Mouse (Mus musculus): Measurements from ENCODE around the gene Gjb5. TPM values are rescaled to one million over a fixed set of nuclear protein-coding genes. Genes with fewer than 3 reads are reported as not detected.
A peak's percentile ranks its signal among the peaks of the same experiment; 100 is the strongest.

Gjb5 gene
- polyA plus RNA-seq, 1 experiment from 2014 or later, result 0.51 TPM

DNA sequence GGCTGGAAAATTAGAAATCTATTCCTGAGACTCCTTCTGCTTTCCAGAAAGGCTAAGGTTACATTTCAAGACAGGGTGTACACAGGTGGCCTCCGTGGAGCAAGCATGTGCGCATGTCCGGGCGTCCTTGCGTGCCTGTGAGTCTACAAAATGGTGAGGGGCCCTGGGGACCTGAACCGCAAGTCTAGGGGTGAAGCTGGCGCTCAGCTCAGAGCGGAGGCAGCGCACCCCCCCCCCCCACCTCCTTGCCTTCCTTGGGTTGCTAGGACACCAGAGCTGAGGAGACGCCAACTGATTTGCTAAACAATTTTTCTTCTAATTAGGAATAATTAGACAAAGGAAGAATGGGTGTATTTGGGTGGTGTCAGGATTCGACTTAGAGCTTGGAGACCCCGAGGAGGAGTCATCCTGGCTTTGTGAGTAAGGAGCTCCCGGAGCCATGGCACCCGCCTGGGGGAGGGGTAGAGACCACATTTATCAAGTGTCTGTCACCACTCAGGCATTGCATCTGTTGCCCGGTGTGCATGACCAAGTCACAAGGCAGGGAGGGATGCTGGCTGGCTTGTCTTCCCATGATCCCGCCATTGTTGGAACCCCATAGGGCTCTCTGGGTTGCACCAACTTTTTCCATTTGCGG lies 17.7 kb upstream of the Gjb5 start:
- no peaks in the 10 kb centered on the region for H3K27me3 ChIP-seq (ENCODE audit: insufficient read depth, low read length)
- no peak overlapping the region for H3K27ac ChIP-seq (ENCODE audit: low read depth)
- WGBS, result 79% methylated on average over 17 of the region's 17 CpGs
- H3K9ac ChIP-seq, result no peak overlapping the region
- DNase-seq, result no peak
- no peaks in the 10 kb centered on the region for H3K9me3 ChIP-seq (ENCODE audit: low read depth, low read length)
- ATAC-seq (ENCODE audit: insufficient read depth), result no peak
- 0 out of 2 replicates have a peak, but pooled peaks cover 2% of the 10 kb centered on the region for H3K4me1 ChIP-seq (ENCODE audit: insufficient read depth)
- H3K4me3 ChIP-seq (ENCODE audit: low read depth, low read length), result no peak overlapping the region
- no peaks in the 10 kb centered on the region for H3K36me3 ChIP-seq (ENCODE audit: insufficient read depth)
- TF ChIP-seq CTCF (IDR thresholded peaks at IDR 0.05; ENCODE audit: low read depth), result no peak
- no peak overlapping the region for H3K4me2 ChIP-seq

DNA sequence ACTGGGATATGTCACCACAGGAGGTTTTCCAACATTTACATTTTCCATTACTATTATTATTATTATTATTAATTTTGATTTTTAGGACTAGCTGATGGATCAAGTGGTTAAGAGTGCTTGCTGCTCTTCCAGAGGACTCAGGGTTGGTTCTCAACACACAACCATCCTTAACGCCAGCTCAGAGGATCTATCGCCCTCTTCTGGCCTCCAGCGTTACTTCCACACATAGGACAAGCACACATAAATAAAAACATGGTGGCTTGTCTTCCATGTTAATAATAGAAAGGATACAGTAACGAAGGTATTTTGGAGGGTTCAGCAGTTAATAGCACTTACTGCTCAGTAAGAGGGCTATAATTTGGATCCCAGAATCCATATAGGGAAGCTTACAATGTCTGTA lies 16.7 kb upstream of the Gjb5 start:
- ATAC-seq (ENCODE audit: insufficient read depth) (no peak), DNase-seq (no peak)
- TF ChIP-seq CTCF (IDR thresholded peaks at IDR 0.05; ENCODE audit: low read depth), result no peak
- Histone ChIP-seq H3K27ac (ENCODE audit: low read depth) (no peak overlapping the region), H3K36me3 (ENCODE audit: insufficient read depth) (no peaks in the 10 kb centered on the region), H3K4me3 (ENCODE audit: low read depth, low read length) (no peak overlapping the region), H3K4me1 (ENCODE audit: insufficient read depth) (0 out of 2 replicates have a peak, but pooled peaks cover 2% of the 10 kb centered on the region), H3K9ac (no peak overlapping the region), H3K27me3 (ENCODE audit: insufficient read depth, low read length) (no peaks in the 10 kb centered on the region), H3K4me2 (no peak overlapping the region), H3K9me3 (ENCODE audit: low read depth, low read length) (no peaks in the 10 kb centered on the region)
- 77% methylated on average over 4 of the region's 4 CpGs for WGBS

GRCm38 (mm10) chr4:127373491-127373890 lies 15.5 kb upstream of the Gjb5 start:
- H3K36me3 ChIP-seq (ENCODE audit: insufficient read depth), result no peaks in the 10 kb centered on the region
- H3K27me3 ChIP-seq (ENCODE audit: insufficient read depth, low read length), result no peaks in the 10 kb centered on the region
- TF ChIP-seq CTCF (IDR thresholded peaks at IDR 0.05; ENCODE audit: low read depth), result no peak
- DNase-seq, result peak; percentile 64
- WGBS, result 30% methylated on average over 8 of the region's 8 CpGs
- ATAC-seq (ENCODE audit: insufficient read depth), result peak; percentile 41; the same call in 1 of the 2 replicates
- H3K4me2 ChIP-seq, result no peak overlapping the region
- no peak overlapping the region for H3K9ac ChIP-seq
- H3K4me3 ChIP-seq (ENCODE audit: low read depth, low read length), result no peak overlapping the region
- H3K27ac ChIP-seq (ENCODE audit: low read depth), result no peak overlapping the region
- H3K4me1 ChIP-seq (ENCODE audit: insufficient read depth), result 0 out of 2 replicates have a peak, but pooled peaks cover 2% of the 10 kb centered on the region
- H3K9me3 ChIP-seq (ENCODE audit: low read depth, low read length), result no peaks in the 10 kb centered on the region

DNA sequence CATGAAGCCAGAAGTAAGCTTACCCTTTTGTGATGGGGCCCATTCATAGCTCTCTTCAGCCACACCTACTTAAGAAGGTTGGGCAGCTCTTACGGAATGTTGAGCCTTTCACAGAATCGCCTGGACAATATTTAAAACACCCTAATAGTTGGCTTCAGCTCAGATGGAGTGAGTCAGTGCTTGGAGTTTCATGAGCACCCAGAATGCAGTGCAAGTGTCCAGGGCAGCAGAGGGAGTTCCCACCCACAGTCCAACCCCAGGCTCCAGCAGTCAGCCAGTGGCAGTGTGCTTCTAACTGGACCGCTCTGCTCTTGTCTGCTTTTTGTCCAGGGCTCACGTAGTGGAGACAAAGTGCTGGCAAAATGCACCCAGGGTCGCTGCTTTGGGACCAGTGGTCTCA lies 13.6 kb upstream of the Gjb5 start:
- DNase-seq (peak; percentile 60), ATAC-seq (ENCODE audit: insufficient read depth) (peak; percentile 52; the same call in 1 of the 2 replicates)
- WGBS, result 43% methylated on average over 5 of the region's 5 CpGs

GRCm38 (mm10) chr4:127370447-127370846 lies 12.5 kb upstream of the Gjb5 start:
- Histone ChIP-seq H3K9ac (no peak overlapping the region), H3K27ac (ENCODE audit: low read depth) (no peak overlapping the region), H3K4me2 (no peak overlapping the region), H3K9me3 (ENCODE audit: low read depth, low read length) (no peaks in the 10 kb centered on the region), H3K36me3 (ENCODE audit: insufficient read depth) (no peaks in the 10 kb centered on the region), H3K27me3 (ENCODE audit: insufficient read depth, low read length) (no peaks in the 10 kb centered on the region), H3K4me1 (ENCODE audit: insufficient read depth) (0 out of 2 replicates have a peak, but pooled peaks cover 2% of the 10 kb centered on the region), H3K4me3 (ENCODE audit: low read depth, low read length) (no peak overlapping the region)
- DNase-seq (peak; percentile 61), ATAC-seq (ENCODE audit: insufficient read depth) (no peak)
- 65% methylated on average over 2 of the region's 2 CpGs for WGBS
- TF ChIP-seq CTCF (IDR thresholded peaks at IDR 0.05; ENCODE audit: low read depth), result peak; percentile 67

More for the DNA sequence above, 13.6 kb upstream of the Gjb5 start:
- Histone ChIP-seq H3K27ac (ENCODE audit: low read depth) (no peak overlapping the region), H3K36me3 (ENCODE audit: insufficient read depth) (no peaks in the 10 kb centered on the region), H3K27me3 (ENCODE audit: insufficient read depth, low read length) (no peaks in the 10 kb centered on the region), H3K9me3 (ENCODE audit: low read depth, low read length) (no peaks in the 10 kb centered on the region), H3K4me2 (no peak overlapping the region), H3K9ac (no peak overlapping the region), H3K4me1 (ENCODE audit: insufficient read depth) (0 out of 2 replicates have a peak, but pooled peaks cover 2% of the 10 kb centered on the region), H3K4me3 (ENCODE audit: low read depth, low read length) (no peak overlapping the region)
- TF ChIP-seq CTCF (IDR thresholded peaks at IDR 0.05; ENCODE audit: low read depth), result no peak

- Histone ChIP-seq H3K4me1 (ENCODE audit: insufficient read depth) (no peaks in the 10 kb centered on the region), H3K9ac (no peak overlapping the region), H3K27me3 (ENCODE audit: insufficient read depth, low read length) (no peaks in the 10 kb centered on the region), H3K9me3 (ENCODE audit: low read depth, low read length) (no peaks in the 10 kb centered on the region), H3K27ac (ENCODE audit: low read depth) (no peak overlapping the region), H3K4me2 (no peak overlapping the region), H3K36me3 (ENCODE audit: insufficient read depth) (no peaks in the 10 kb centered on the region), H3K4me3 (ENCODE audit: low read depth, low read length) (no peak overlapping the region)
- DNase-seq, result peak; percentile 83
- 22% methylated on average over 13 of the region's 13 CpGs for WGBS
- peak; percentile 16; the same call in 1 of the 2 replicates for ATAC-seq (ENCODE audit: insufficient read depth)
- TF ChIP-seq CTCF (IDR thresholded peaks at IDR 0.05; ENCODE audit: low read depth), result peak; percentile 98
Measured at GRCm38 (mm10) chr4:127368379-127368973, 10.5 kb upstream of the Gjb5 start.

GRCm38 (mm10) chr4:127365834-127366233 lies 7.9 kb upstream of the Gjb5 start:
- DNase-seq (no peak), ATAC-seq (ENCODE audit: insufficient read depth) (no peak)
- Histone ChIP-seq H3K27me3 (ENCODE audit: insufficient read depth, low read length) (no peaks in the 10 kb centered on the region), H3K9me3 (ENCODE audit: low read depth, low read length) (no peaks in the 10 kb centered on the region), H3K4me1 (ENCODE audit: insufficient read depth) (no peaks in the 10 kb centered on the region), H3K9ac (no peak overlapping the region), H3K27ac (ENCODE audit: low read depth) (no peak overlapping the region), H3K4me3 (ENCODE audit: low read depth, low read length) (no peak overlapping the region), H3K36me3 (ENCODE audit: insufficient read depth) (no peaks in the 10 kb centered on the region), H3K4me2 (no peak overlapping the region)
- no peak for TF ChIP-seq CTCF (IDR thresholded peaks at IDR 0.05; ENCODE audit: low read depth)
- WGBS, result 21% methylated on average over 4 of the region's 4 CpGs
